Mouse (Mus musculus): ENCODE data around the gene Mamstr. TPM values are rescaled to one million over a fixed set of nuclear protein-coding genes. Genes with fewer than 3 reads are reported as not detected.

Mamstr gene
- total RNA-seq, 2 experiments from 2014 or later: 1.7 TPM

DNA sequence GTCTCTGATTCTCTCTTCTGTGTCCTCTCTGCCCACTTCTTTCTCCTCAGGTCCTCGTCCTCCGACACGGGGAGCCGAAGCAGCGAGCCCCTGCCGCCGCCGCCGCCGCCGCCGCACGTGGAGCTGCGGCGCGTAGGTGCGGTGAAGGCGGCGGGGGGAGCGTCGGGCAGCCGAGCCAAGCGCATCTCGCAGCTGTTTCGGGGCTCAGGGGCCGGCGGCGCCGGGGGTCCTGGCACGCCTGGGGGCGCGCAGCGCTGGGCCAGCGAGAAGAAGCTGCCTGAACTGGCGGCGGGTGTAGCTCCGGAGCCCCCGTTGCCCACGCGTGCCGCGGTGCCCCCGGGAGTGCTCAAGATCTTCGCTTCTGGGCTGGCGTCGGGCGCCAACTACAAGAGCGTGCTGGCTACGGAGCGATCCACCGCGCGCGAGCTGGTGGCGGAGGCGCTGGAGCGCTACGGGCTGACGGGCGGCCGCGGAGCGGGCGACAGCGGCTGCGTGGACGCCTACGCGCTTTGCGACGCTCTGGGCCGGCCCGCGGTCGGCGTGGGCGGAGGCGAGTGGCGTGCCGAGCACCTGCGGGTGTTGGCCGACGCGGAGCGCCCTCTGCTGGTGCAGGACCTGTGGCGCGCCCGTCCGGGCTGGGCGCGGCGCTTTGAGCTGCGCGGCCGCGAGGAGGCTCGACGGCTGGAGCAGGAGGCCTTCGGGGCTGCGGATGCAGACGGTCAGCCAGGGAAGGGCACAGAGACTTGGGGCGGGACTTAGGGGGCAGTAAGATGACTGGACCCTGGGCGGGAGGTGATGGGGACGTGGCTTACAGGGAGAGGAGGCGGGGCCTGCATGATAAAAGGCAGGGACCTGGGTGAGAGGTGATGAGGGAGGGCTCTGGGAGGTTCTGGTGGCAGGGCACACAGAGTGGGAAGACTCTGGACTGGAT is 11.1 kb upstream of the Mamstr start:
- peak; percentile 81 to 89 for DNase-seq (ENCODE audit: low spot score in 2 of 2)

- no peak for DNase-seq (ENCODE audit: low spot score in 2 of 2)
Observed at GRCm38 (mm10) chr7:45630064-45630907, 9.5 kb upstream of the Mamstr start.

DNA sequence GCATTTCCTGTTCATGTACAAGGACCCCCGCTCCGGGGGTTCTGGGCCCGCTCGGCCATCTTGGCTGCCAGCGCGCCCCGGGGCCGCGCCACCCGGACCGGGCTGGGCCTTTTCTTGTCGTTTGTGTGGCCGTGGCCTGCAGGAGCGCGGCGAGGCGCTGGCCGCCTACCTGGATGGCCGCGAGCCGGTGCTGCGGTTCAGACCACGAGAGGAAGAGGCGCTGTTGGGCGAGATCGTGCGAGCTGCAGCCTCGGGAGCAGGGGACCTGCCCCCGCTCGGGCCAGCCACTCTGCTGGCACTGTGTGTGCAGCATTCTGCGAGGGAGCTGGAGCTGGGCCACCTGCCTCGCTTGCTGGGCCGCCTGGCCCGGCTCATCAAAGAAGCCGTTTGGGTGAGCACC is 7.3 kb upstream of the Mamstr start:
- peak; percentile 45 to 56 for DNase-seq (ENCODE audit: low spot score in 2 of 2)

GRCm38 (mm10) chr7:45634946-45635681 is 4.7 kb upstream of the Mamstr start:
- no peak for DNase-seq (ENCODE audit: low spot score in 2 of 2)

- DNase-seq (ENCODE audit: low spot score in 2 of 2): no peak
Observed at GRCm38 (mm10) chr7:45635711-45636688, 3.8 kb upstream of the Mamstr start.

DNA sequence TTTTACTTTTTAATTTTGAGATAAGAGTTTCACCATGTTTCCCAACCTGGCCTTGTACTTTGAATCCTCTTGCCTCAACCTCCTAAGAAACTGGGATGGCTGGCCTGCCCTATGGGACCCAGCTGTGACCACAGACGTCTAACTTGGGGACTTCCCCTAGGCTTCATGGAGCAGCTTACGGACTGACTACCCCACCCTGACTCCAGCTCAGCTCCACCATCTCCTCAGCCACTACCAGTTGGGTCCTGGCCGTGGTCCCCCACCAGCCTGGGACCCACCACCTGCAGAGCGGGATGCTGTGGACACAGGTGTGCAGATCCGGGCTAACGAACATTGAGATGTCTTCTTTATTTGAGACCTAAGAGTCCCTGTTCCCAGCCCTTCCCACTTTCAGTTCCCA is 2.1 kb upstream of the Mamstr start:
- no peak for DNase-seq (ENCODE audit: low spot score in 2 of 2)

GRCm38 (mm10) chr7:45638623-45639401 is 965 bp upstream of the Mamstr start:
- peak; percentile 93 to 95 for DNase-seq (ENCODE audit: low spot score in 2 of 2)

GRCm38 (mm10) chr7:45640191-45640957 is 597 bp downstream of the Mamstr start:
- DNase-seq (ENCODE audit: low spot score in 2 of 2): no peak

GRCm38 (mm10) chr7:45641391-45642040 is 1.7 kb downstream of the Mamstr start:
- no peak for DNase-seq (ENCODE audit: low spot score in 2 of 2)

- DNase-seq (ENCODE audit: low spot score in 2 of 2): no peak
Observed at GRCm38 (mm10) chr7:45642083-45642482, 2.3 kb downstream of the Mamstr start.

DNA sequence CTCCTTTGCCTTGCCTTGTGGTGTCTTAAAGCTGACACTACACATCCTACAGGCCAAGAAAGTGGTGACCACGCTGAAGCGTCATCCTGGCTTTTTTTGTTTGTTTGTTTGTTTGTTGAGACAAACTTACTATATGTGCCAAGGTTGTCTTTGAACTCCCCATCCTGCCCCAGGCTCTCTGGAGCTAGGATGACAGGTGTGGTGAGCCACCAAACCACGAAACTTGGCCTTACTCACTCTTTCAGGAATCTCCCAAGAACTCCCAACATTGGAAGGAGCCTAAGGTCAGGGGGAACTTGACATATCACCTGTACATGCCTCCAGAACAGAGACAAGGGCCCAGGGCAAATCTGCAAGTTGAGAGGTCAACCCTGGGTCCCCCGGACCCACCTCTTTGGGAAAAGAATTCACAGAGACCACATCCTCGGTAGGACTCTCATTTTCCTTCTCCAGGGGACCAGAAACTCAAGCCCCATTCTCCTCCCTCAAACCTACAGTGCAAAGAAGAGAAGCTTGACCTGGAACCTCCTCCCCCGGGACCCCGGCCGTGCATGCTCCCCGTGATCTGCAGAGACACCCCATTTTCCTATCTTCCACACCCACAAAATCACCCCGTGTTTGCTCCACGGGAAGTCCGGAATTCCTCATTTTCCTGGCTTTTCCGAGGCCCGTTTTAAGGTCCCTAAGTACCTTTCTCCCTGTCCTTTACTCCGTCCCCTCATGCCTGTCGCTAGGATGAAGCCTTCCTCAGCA is 2.9 kb downstream of the Mamstr start:
- DNase-seq (ENCODE audit: low spot score in 2 of 2): no peak

DNA sequence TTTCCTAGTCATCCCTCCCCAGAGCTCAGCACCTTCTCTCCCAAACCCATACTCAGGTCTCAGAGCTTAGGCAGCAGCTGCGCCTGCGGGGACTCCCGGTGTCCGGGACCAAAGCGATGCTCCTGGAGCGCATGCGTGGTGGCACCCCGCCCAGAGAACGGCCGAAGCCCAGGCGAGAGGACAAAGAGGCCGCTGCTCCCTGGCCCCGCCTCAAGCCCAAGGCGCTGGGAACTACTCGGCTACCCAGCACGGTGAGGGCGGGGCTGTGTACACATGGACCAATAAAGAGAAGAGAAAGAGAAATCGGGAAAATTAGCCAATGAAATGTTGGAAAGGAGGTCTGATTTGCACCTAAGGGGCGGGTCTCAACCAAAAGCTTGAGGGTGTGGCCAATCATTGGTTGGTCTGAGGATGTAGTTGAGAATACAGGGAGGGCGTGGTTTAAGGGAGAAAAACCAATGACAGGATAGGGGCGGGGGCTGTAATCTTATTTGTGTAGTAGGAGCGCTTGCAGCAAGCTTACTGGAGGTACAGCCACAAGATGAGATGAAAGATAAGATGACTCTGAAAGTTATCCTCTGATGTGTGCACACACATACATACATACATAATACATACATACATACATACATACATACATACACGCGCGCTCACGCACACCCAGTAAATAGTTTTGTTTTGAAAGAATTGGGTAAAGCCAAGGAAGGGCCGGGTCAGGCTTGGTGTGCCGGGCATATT is 3.8 kb downstream of the Mamstr start:
- peak; percentile 88 to 94 for DNase-seq (ENCODE audit: low spot score in 2 of 2)

DNA sequence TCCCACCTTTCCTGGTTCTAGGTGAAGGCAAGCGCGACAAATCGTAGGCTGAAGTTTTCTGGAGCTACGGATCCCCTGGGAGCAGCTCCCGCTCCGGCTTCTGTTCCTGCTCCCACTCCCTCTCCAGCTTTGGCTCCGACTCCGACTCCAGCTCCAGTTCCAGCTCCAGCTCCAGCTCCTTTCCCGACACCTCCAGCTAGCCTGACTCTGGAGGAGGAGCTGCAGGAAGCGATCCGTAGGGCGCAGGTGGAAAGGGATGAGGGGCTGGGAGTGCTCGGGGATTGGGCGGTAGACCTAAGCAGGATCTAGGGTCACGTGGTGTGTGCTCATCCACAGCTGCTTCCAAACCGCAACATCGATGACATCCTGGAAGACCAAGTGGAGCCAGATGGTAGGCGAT is 4.4 kb downstream of the Mamstr start:
- DNase-seq (ENCODE audit: low spot score in 2 of 2): peak; percentile 53 to 61

- no peak for DNase-seq (ENCODE audit: low spot score in 2 of 2)
Observed at GRCm38 (mm10) chr7:45644872-45645590, 5.3 kb downstream of the Mamstr start.

GRCm38 (mm10) chr7:45645591-45645971 is 5.8 kb downstream of the Mamstr start:
- DNase-seq (ENCODE audit: low spot score in 2 of 2): no peak

- no peak for DNase-seq (ENCODE audit: low spot score in 2 of 2)
Observed at GRCm38 (mm10) chr7:45646671-45647070, 6.9 kb downstream of the Mamstr start.

Measured in layer of hippocampus, postnatal 10 days (tissue).